Mouse (Mus musculus) kidney, postnatal 4 days (tissue): ENCODE results near the gene Acbd6.

Experiments
- DNase-seq, 2 experiments: peaks; one replicate each; pipeline ENCODE4 v3.0.0; 2021; ENCODE audit warnings: mixed read lengths in 2 of 2

Acbd6 gene

GRCm38 (mm10) chr1:155558012-155558842 is at the start of gene Acbd6:
Acbd6 (plus strand) TSS chr1:155558120.
- DNase-seq = peak; percentile 83 to 88

DNA sequence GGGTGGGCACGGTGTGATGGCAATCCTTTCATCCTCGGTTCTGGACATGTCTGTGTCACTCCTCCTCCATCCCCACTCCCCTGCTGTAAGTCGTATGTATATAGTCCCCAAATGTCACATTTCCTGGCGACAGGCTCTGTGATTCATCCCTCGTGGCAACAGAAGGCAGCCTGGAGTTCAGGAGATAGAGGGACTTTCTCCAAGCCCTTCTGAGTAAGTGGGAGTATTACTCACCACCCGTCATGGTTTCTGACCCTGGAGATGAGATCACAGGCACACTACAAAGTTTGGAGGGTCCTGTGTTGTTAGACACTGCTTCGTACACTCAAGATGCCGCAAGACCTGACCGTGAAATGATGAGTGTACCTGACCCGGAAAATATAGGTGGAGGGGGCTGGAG is 47.7 kb upstream of the Acbd6 start:
- no peak for DNase-seq

GRCm38 (mm10) chr1:155515866-155516265 is 42.1 kb upstream of the Acbd6 start:
- DNase-seq = no peak

DNA sequence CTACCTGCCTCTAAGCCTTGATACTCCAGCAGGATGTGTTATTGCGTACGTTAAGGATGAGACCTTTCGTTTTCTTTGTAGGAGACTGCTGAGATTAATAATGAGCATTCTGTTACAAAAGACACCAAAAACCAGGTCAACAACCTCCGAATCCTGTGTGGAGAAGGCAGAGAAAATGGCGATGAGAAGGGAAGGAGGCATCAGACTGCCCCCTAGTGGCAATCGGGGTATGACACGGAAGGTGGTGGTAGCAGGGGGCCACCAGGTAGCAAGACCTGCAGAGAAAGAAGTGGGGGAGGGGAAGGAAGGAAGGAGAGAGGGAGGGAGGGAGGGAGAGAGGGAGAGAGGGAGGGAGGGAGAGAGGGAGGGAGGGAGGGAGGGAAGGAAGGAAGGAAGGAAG is 41.3 kb upstream of the Acbd6 start:
- DNase-seq = peak; percentile 75 to 79

DNA sequence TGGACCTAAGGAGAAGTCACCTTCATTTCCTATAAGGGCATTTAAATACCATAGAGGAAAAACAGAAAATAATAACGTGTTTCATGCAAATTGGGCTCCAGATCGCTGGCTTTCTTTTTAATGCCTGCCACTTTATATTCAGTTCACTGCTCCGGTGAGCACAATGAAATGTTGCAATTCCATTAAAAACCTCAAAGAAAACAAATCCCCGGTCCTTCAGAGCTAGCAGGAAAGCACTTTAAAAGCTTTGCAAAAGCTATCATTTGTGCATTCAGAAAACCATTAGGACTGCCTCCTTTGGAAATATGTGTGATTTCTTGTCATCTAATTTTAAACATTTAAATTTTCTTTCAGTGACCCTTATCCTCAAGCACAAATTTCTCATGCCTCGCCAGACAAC is 40.9 kb upstream of the Acbd6 start:
- DNase-seq = no peak

- no peak for DNase-seq
Observed at GRCm38 (mm10) chr1:155520285-155520684, 37.6 kb upstream of the Acbd6 start.

GRCm38 (mm10) chr1:155522493-155522892 is 35.4 kb upstream of the Acbd6 start:
- no peak for DNase-seq

DNA sequence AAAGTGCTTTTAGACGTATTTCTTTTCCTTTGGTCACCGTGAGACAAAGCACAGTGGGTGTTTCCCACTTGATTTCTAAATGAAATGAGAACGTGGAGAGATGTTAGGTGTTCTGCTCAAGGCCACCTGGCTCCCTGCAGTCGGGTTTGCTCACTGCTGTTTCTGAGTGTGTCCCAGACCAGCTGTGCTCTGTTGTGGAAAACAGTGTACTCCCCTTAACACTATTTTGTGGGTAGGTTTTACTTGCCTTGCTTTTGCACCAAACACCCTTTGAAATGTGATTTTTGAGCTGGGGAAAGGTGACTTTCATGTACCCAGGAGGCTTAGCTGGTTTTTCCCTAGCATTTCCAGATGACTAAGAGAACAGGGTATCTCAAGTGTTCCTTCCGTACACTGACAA is 31.7 kb upstream of the Acbd6 start:
- DNase-seq = no peak

GRCm38 (mm10) chr1:155527027-155527786 is 30.7 kb upstream of the Acbd6 start:
- no peak for DNase-seq

DNA sequence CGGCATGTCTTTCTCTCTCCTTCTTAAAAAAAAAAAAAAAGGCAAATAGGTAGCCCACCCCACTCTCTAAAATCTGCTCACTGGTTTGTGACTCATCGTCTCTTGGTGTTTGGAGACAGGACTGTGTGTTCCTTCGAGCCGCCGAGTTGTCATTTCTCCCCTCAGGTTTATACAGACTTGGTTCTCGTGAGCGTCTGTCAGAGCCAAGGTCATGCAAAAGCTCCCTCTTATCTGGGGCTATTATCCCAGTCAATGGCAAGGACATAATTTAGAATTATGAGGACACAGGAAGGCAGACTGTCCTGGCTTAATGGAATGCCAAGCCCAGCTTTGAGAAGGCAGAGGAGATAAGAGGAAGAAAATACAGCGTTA is 30.1 kb upstream of the Acbd6 start:
- no peak for DNase-seq

DNA sequence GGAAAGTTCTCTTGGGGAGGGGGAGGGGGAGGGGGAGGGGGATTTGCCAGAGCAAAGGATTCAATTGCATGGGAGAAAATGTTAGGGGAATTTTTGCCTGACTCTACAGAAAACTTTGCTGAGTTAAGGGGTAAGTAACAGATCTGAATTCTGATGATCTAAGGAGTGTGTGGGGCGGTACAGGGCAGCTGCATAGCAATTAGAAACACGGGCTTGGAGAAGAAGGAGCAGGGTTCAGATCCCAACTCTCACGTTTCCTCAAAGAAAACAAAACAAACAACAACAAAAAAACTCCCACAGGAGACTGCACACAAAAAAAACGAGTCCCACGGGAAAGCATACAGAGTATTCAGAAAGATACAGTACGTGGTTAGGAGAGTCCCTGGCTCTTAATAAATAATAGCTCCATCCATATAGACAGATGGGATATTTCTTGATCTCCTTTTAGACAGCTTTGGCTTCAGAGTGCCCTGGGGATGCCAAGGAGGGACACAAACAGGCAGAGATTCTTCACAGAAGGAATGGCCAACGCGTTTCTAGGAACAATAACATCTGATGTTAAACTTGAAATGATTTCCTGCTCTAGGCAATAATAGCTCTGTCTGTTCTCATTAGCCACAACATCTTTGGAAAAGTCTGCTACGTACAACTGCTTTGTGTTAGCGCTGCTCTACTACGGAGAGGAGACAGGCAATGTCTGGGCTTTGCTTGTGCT is 29.4 kb upstream of the Acbd6 start:
- no peak for DNase-seq

DNA sequence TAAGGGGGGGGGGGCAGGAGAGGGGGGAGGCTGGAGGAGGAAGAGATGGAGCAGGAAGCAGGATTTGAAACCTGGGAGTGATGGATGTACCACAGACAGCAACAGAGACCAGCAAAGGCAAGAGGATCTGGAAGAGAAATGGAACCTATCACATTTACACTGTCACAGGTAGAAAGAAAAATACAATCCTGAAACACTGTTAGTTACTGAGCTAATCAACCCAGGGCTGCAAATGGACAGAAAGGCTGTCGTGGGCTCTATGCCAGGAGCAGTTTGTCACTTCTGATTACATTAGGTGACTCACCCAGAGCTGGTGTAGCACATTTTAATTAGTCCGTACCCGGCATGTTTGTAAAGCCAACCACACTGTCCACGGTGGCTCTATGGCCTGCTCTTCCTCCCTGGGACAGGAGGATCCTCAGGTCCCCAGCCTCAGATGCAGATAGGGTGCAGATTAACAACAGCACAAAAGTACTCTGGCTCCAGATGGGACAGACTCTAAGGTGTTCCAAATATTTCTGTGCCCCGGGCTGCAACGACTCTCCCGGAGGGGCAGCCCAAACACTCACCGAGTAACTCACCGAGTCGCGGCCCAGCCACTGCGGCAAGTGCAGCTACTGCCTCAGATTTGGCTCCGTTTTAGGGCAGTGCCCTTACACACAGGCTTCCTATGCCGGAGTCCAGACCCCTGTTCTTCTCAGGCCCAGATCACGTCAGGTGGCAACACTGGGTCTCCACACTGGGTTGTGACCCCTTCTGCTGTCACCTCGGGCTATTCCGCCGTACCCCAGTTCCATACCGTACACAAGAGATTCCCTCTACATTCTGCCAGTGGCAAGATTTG is 28.6 kb upstream of the Acbd6 start:
- no peak for DNase-seq

GRCm38 (mm10) chr1:155530561-155531457 is 27.1 kb upstream of the Acbd6 start:
- DNase-seq = no peak

GRCm38 (mm10) chr1:155532396-155532795 is 25.5 kb upstream of the Acbd6 start:
- no peak for DNase-seq

DNA sequence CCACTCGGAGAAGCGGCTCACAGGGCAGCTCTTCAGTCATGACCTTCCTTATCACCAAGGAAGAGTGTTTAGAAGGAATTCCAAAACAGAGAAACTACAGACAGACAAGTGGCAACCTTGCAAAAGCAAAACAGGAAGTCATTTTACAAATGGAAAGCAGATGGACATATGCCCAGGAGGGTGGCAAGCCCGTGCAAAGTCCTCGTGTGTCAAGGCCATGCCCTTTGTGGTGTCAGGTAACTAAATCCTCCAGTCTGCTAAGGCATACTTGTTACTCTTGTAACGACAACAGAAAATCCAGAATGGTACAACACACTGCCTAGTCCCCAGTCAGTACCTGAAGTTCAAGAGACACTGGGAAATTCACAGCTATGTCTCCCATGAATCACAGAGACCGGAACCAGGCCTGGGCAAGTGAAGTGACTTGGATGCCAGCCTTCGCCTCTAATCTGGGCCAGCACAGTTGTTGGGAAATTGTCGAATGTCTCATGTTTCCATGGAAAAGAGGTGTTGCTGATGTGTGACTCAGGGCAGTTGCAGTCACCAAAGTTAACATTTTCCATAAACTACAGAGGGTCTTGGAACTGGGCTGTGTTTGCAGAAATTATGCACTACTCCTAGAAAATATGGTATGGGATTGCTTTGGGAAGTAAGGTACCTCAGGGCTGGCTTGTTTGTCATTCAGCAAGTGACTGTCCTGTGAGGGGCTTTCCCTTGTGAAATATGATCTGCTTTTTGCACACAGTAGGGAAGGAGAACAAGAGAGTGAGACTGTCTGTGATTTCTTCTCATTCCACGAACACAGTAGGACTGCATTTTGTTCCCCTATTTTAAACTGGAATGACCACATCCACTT is 24.9 kb upstream of the Acbd6 start:
- no peak for DNase-seq

- DNase-seq = no peak
Observed at GRCm38 (mm10) chr1:155533689-155533965, 24.3 kb upstream of the Acbd6 start.

DNA sequence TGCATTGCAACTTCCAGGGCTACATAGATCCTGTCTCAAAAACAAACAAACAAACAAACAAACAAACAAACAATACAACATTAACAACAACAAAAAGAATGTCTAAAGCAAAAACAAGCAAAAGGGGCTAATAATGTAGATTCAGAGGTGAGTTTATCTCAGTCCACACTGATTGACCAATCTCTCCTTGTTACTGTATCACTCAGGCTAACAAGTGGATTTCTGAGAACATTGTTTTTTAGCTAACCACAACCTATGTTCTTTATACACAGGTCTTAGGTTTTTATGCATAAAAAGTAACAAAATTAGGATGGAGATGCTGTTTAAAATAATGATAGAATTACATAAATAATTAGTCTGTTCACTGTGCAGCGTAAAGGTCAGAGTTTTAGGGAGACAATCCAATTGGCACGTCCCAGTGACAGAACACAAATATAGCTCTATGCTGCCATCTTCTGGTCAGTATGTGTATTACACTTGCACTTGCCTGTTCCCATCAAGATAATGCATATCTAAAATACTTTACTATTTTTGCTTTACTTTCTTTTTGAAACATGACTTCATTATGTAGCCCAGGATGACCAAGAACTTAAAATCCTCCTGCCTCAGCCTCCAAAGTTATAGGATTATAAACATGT is 20.8 kb upstream of the Acbd6 start:
- DNase-seq = peak in 1 of 2 experiments; percentile 41

- no peak for DNase-seq
Observed at GRCm38 (mm10) chr1:155538006-155538405, 19.9 kb upstream of the Acbd6 start.

DNA sequence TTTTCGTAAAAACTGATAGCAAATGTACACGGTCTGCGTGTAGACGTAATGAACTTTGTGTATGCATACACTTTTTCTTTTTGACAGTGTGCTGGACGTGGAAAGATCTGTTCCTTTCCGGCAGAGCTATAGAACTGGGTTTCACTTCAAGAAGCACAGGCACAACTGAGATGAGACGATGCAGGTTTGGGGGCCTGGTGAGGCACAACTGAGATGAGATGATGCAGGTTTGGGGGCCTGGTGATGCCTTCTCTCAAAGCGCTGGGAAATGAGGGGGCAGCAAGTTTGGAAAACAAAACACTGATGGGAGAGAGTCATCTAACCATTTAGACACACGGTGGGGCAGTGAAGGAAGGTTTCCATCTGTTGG is 293 bp upstream of the Acbd6 start:
- DNase-seq = no peak

GRCm38 (mm10) chr1:155560021-155560420 is 2.1 kb downstream of the Acbd6 start:
- DNase-seq = no peak
